Mouse (Mus musculus) neural tube, embryonic 11.5 days (tissue): Measurements from ENCODE around the gene Tfpt. TPM values are rescaled to one million over a fixed set of nuclear protein-coding genes. Genes with fewer than 3 reads are reported as not detected.

Experiments used
- ATAC-seq: fragments of 200-750 bp; cut with Nextera tagmentation; 2 replicates; pipeline ENCODE4 v1.8.0; 2017; ENCODE audit warnings: moderate number of reproducible peaks, mild to moderate bottlenecking, moderate TSS enrichment, moderate library complexity; ENCODE audit not compliant: insufficient read depth, low FRiP score, low TSS enrichment
- DNase-seq: peaks from one replicate; pipeline ENCODE4 v3.0.0-alpha.2; 2015; ENCODE audit warnings: low spot score
- H3K27ac ChIP-seq: fragments of 300-500 bp; sonication (generic); 2 replicates; pipeline ENCODE4 v1.5.1; 2014; ENCODE audit warnings: low read depth, mild to moderate bottlenecking, low read length
- H3K27me3 ChIP-seq: fragments of 300-500 bp; sonication (generic); 2 replicates; pipeline ENCODE4 v1.6.1; 2014; ENCODE audit warnings: mild to moderate bottlenecking, low read length, mixed read lengths; ENCODE audit not compliant: control insufficient read depth, insufficient read depth
- H3K36me3 ChIP-seq: fragments of 300-500 bp; sonication (generic); 2 replicates; pipeline ENCODE4 v1.6.1; 2014; ENCODE audit warnings: mild to moderate bottlenecking, low read length, moderate library complexity, mixed read lengths; ENCODE audit not compliant: control insufficient read depth, insufficient read depth
- H3K4me1 ChIP-seq: fragments of 300-500 bp; sonication (generic); 2 replicates; pipeline ENCODE4 v1.6.1; 2014; ENCODE audit warnings: low read length, mixed read lengths; ENCODE audit not compliant: control insufficient read depth, insufficient read depth
- H3K4me2 ChIP-seq: fragments of 300-500 bp; sonication (generic); 2 replicates; pipeline ENCODE4 v1.6.1; 2014; ENCODE audit warnings: low read depth, mild to moderate bottlenecking, moderate library complexity
- H3K4me3 ChIP-seq: fragments of 300-500 bp; sonication (generic); 2 replicates; pipeline ENCODE4 v1.5.1; 2014; ENCODE audit warnings: low read depth, low read length
- H3K9ac ChIP-seq: fragments of 300-500 bp; sonication (generic); 2 replicates; pipeline ENCODE4 v1.6.1; 2014; ENCODE audit warnings: mild to moderate bottlenecking, low read length
- H3K9me3 ChIP-seq: fragments of 300-500 bp; sonication (generic); 2 replicates; pipeline ENCODE4 v1.6.1; 2016; ENCODE audit warnings: low read length; ENCODE audit not compliant: control insufficient read depth
- WGBS: fragments of 180-500 bp; shearing (Covaris S2); extraction: QIAGEN DNeasy Blood & Tissue Kit; methylation state at CpG from one replicate; pipeline ENCODE4 v1.1.7; 2014; 5-methylcytosine and 5-hydroxymethylcytosine counted together
- polyA plus RNA-seq: library from polyadenylated mRNA; unstranded; fragments of >200 nt; fragmentation: Nextera tagmentation; extraction: Ambion mirVana; gene quantifications from 2 replicates; pipeline ENCODE4 v1.2.1, GENCODE M21; 2014

Tfpt gene
- polyA plus RNA-seq, 1 experiment from 2014 or later = 36.7 TPM

DNA sequence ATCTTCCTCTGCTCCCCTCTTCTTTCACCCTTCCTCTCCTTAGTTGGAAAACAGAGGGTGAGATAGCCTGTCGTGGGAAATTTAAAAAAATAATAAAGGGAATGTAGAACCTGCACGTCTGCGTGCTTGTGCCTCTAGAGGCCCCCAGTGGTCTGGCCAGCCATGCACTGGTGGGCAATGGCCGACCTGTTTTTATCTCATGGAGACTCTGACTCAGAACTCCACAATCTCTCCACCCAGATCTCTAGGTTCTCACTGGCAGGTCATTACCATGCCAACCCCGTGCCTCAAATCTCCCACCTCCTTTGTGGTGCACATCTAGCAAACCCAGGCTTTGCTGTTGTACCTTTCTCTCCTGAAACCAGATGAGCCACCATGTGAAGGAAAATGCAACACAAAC is 35.0 kb downstream of the Tfpt start:
- Histone ChIP-seq H3K9me3 (no peaks in the 10 kb centered on the region), H3K27ac (no peak overlapping the region), H3K4me1 (no peaks in the 10 kb centered on the region), H3K27me3 (no peaks in the 10 kb centered on the region), H3K4me3 (no peak overlapping the region), H3K9ac (no peak overlapping the region), H3K4me2 (no peak overlapping the region), H3K36me3 (no peaks in the 10 kb centered on the region)
- no peak for DNase-seq
- WGBS = 23% methylated on average over 5 of the region's 5 CpGs
- no peak for ATAC-seq

DNA sequence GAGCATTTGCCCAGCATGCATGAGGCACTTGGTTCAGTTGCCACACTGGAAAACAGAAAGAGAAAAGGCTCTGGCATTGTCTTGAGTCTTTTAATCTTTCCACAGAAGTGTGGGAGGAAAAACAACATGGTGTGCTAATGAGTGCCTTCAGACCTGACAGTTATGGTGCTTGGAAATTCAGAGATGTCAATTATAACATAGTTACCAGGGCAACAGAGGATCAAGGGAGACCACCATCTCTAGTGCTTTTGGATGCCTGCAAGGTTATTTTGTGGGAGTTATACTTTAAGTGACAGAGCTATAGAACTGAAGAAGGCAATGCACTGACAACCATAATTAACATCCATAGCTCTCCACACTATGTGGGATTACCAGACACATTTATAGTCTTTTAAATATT is 35.9 kb downstream of the Tfpt start:
- H3K36me3 ChIP-seq = no peaks in the 10 kb centered on the region
- H3K27ac ChIP-seq = no peak overlapping the region
- ATAC-seq (no peak), DNase-seq (no peak)
- no peaks in the 10 kb centered on the region for H3K27me3 ChIP-seq
- no peak overlapping the region for H3K4me3 ChIP-seq
- H3K9ac ChIP-seq = no peak overlapping the region
- no peak overlapping the region for H3K4me2 ChIP-seq
- no peaks in the 10 kb centered on the region for H3K4me1 ChIP-seq
- H3K9me3 ChIP-seq = no peaks in the 10 kb centered on the region

DNA sequence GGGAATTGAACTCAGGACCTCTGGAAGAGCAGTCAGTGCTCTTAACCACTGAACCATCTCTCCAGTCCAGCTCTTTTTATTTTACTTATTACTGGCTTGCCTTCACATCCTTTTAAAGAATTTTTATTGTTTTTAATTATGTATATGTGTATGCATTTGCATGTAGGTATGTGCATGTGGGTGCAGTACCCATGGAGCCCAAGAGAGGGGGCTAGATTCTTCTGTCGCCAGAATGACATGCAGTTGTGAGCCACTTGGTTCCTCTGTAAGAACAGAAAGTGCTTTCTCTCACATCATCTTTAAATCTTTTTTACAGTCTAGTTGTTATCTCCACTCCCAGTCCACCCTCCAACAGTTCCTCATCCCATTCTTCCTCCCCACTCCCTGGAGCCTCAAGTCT is 38.2 kb downstream of the Tfpt start:
- Histone ChIP-seq H3K27ac (no peak overlapping the region), H3K27me3 (no peaks in the 10 kb centered on the region), H3K36me3 (no peaks in the 10 kb centered on the region), H3K4me2 (no peak overlapping the region), H3K4me1 (no peaks in the 10 kb centered on the region), H3K9me3 (no peaks in the 10 kb centered on the region), H3K4me3 (no peak overlapping the region), H3K9ac (no peak overlapping the region)
- DNase-seq (no peak), ATAC-seq (no peak)
- 86% methylated on average over 1 of the region's 1 CpGs for WGBS

DNA sequence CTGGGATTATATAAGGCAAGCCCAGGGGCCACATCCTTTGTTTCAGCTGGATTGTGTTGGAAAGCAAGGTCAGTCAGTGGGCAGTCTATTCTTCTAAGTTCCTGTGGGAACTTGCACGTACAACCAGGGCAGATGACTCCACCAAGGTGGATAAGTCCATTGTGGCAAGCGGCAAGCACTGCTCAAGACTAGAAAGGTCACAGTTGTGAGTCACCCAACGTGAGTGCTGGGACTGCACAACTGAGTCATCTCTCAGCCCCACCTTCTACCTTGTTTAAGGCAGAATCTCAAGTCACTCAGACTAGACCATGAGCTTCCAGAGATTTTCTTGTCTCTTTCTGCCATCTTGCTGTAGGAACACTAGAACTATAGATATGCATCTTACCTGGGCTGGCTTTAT is 39.2 kb downstream of the Tfpt start:
- DNase-seq = no peak

DNA sequence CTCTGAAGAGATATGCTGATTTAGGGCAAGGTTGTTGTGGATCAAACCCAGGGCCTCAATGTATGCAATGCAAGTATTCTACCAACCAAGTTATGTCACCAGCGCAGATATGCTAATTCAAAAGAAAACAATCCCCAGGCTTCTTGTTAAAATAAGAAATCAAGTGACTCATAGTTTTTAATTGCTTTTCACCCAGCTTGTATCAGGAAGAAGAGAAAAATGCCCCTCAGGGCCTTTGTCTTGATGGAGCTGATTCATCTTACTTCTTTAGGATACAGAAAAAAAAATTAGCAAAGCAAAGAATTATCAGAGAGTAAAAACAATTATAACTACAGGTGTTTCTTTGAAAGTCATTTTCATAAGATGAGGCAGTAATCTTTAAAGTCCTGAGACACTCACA is 42.4 kb downstream of the Tfpt start:
- Histone ChIP-seq H3K27me3 (no peaks in the 10 kb centered on the region), H3K9ac (no peak overlapping the region), H3K4me2 (no peak overlapping the region), H3K9me3 (no peaks in the 10 kb centered on the region), H3K4me1 (no peaks in the 10 kb centered on the region), H3K4me3 (no peak overlapping the region), H3K36me3 (no peaks in the 10 kb centered on the region), H3K27ac (no peak overlapping the region)
- DNase-seq (no peak), ATAC-seq (no peak)
- WGBS = 85% methylated on average over 1 of the region's 1 CpGs

More for the DNA sequence above, 39.2 kb downstream of the Tfpt start:
- Histone ChIP-seq H3K27ac (no peak overlapping the region), H3K36me3 (no peaks in the 10 kb centered on the region), H3K27me3 (no peaks in the 10 kb centered on the region), H3K9me3 (no peaks in the 10 kb centered on the region), H3K4me2 (no peak overlapping the region), H3K9ac (no peak overlapping the region), H3K4me3 (no peak overlapping the region), H3K4me1 (no peaks in the 10 kb centered on the region)
- 75% methylated on average over 3 of the region's 3 CpGs for WGBS
- ATAC-seq = no peak

DNA sequence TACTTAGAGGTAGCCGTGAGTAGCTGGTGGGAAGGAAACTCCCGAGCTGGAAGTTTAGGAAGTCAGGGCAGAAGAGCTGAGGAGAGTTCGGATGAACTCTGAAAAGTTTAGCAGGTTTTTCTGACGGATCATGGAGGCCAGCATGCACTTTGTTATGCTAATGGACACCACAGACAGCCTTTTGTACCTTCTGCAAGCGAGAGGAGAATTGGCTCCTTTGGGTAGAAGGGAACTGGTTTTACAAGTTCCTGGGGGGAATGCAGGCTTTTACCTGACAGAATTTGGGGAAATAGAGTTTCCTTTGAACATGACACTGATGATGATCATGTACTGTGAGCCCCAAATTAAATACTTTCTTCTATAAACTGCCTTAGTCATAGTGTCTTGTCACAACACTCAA is 43.5 kb downstream of the Tfpt start:
- H3K4me3 ChIP-seq = no peak overlapping the region
- H3K9me3 ChIP-seq = no peaks in the 10 kb centered on the region
- no peak overlapping the region for H3K27ac ChIP-seq
- H3K4me1 ChIP-seq = no peaks in the 10 kb centered on the region
- no peaks in the 10 kb centered on the region for H3K27me3 ChIP-seq
- WGBS = 5% methylated on average over 5 of the region's 5 CpGs
- DNase-seq = no peak
- H3K9ac ChIP-seq = no peak overlapping the region
- no peak overlapping the region for H3K4me2 ChIP-seq
- no peak for ATAC-seq
- no peaks in the 10 kb centered on the region for H3K36me3 ChIP-seq

DNA sequence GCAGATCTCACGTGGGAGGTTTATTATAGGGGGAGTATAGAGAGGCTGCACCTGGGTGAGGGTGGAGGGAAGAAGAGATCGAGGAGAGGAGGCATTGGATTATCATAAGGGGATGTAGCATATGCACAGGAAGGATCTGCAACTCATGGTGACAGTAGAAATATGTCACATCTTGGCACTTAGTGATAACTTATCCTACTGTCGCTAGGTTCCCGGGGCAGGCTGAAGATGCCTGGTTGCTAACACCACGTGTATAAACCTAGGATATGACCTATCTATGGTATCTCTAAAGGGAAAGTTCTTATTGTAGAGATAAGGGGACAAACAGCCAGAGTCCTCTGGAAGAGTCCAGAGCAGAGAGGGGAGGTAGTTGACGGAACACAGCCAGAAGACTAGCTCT is 44.0 kb downstream of the Tfpt start:
- Histone ChIP-seq H3K9ac (no peak overlapping the region), H3K9me3 (no peaks in the 10 kb centered on the region), H3K4me2 (no peak overlapping the region), H3K4me3 (no peak overlapping the region), H3K4me1 (no peaks in the 10 kb centered on the region), H3K27ac (no peak overlapping the region), H3K36me3 (no peaks in the 10 kb centered on the region), H3K27me3 (no peaks in the 10 kb centered on the region)
- no peak for DNase-seq
- WGBS = 15% methylated on average over 6 of the region's 6 CpGs
- no peak for ATAC-seq

DNA sequence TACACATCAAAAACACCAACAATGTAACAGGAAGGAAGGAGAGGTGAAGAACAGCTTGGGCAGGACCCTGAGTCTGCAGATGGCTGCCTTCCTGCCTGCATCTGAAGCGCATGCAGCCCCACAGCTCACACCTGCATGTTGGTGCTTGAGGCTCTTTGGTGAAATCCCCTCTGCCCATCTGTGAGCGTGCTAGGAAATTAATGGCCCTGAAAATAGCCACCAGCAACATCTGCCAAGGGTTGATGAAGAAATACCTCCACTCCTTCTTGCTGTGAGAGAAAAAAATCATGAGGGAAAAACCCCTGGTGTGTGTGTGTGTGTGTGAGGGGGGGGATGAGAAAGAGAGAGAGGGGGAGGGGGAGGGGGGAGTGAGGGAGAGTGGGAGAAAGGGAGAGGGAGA is 49.7 kb downstream of the Tfpt start:
- Histone ChIP-seq H3K9me3 (no peaks in the 10 kb centered on the region), H3K36me3 (no peaks in the 10 kb centered on the region), H3K4me2 (no peak overlapping the region), H3K27ac (no peak overlapping the region), H3K4me3 (no peak overlapping the region), H3K4me1 (no peaks in the 10 kb centered on the region), H3K9ac (no peak overlapping the region), H3K27me3 (no peaks in the 10 kb centered on the region)
- WGBS = 53% methylated on average over 2 of the region's 2 CpGs
- DNase-seq (no peak), ATAC-seq (no peak)

DNA sequence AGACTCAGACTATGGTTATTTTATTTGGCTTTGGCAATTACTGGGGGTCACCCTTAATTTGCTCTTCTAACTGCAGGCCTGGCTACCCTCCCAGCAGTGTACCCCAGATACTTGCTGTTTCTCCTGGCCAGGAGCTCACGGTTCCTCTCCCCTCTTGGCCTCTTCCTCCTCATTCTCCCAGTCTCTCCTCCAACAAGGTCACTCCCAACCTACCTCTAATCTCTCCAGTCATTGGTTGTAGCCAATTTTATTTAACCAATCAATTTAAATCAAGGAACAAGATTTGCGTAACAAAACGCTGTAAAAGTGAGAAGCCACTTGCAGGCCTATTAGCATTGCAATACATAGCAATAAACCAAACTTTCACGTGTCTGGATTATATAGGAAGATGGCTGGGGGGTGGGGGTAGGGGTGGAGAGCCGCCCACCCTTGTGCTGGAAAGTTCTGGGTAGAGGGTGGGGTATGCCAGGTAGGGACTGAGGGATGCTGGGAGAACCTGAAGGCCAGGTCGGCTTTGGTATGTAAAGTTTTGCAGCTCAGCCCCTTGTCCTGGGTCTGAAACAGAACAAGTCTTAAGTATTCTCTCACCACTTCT is 50.7 kb downstream of the Tfpt start:
- 51% methylated on average over 6 of the region's 6 CpGs for WGBS
- Histone ChIP-seq H3K4me1 (no peaks in the 10 kb centered on the region), H3K27ac (no peak overlapping the region), H3K27me3 (no peaks in the 10 kb centered on the region), H3K4me3 (no peak overlapping the region), H3K36me3 (no peaks in the 10 kb centered on the region), H3K4me2 (no peak overlapping the region), H3K9ac (no peak overlapping the region), H3K9me3 (no peaks in the 10 kb centered on the region)
- ATAC-seq (no peak), DNase-seq (no peak)
